Mouse (Mus musculus) right cerebral cortex, postnatal 10 days (tissue): ENCODE measurements around the gene Cltrn.

ENCODE experiments used
- DNase-seq, 2 experiments: peaks; one replicate each; pipeline ENCODE4 v3.0.0; 2021; ENCODE audit warnings: low spot score in 2 of 2

Cltrn gene

GRCm38 (mm10) chrX:164139032-164139431 is 50.4 kb downstream of the Cltrn start, which contains the start of gene Ace2:
Ace2 (plus strand) TSS chrX:164139332.
- no peak for DNase-seq

DNA sequence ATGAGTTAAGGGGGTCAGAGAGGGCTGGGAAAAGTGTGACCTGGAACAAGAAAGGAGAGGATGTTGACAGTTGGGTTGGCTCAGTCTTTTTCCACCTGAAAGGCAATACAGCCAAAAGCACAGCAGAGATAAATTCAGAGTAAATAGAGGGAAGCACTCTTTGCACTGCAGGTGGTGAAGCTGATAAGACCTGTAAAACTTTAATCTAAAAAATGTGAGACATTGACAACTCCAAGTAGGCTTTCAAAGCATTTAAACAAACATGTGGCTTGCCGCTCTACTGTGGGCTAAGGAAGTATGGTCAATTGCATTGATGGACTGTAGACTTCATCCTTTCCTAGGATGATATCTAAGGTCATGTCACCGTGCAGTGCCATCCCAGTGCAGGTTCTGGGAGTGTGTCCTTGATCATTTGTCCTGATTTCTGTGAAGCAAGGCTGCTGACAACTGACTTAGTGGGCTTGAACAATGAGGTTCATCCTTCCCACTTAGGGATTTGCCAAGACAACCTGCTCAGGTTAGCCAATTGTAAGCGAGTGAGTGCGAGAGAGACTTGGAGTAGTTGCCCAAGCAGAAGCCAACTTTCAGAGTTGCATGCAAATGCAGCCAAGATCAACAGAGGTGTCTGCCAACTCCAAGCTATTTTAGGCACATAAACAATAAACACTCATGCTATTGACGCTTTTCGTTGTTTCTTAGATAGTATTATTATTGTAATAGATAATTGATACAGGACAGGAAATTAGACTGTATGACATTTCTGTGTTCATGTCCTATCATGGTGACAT is 57.0 kb downstream of the Cltrn start:
- no peak for DNase-seq

DNA sequence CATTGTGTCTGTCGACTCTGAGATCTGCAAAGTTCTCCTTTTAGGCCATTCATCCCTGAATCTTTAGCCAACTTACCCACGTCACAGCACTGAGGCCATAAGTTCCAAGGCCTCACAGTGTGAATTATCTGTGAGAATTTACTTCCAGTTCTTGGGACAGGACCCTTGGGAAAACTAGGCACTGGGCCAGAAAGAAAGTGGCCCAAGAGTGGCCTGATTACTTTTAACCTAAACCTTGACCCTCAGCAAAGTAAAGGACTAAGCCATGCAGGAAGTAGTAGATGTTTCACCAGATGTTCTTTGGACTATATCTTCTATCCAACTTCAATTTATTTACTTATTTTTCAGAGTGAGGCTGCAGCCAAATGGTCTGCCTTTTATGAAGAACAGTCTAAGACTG is 64.1 kb downstream of the Cltrn start:
- DNase-seq = no peak

DNA sequence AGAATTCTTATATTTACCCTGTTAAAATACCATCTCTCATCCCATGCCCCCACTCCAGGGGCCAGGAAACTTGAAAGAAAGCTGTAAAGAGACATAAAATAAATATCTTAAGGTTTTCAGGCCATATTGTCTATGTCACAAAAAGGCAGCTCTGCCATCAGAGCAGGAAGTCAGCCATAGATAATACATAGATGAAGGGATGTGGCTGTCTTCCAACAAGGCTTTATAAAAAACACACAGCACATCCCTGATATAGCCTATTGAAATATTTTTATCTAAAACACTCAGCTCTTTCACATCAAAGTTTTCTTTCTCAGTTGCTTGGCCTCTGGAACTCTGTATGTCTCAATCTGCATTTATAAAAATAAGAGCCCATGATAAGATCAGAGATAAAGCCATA is 65.0 kb downstream of the Cltrn start:
- no peak for DNase-seq

DNA sequence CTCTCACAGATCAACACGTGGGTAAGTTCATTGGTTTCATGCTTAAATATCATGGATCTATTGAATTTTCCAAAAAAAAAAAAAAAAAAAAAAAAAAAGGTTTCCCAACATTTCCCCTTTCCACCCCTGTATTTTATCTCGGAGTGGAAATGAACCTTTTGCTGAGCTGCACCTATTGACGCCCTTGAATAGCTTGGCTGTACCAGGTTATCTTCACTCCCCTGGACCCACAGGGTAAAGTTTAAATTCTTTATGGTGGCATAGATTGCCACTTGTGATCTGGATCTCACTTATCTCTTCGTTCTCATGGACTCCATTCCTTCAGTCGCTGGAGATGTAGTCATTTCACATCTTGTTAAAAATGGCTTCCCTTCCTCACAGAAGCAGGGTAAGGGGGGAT is 66.0 kb downstream of the Cltrn start:
- no peak for DNase-seq

GRCm38 (mm10) chrX:164164681-164165080 is 76.1 kb downstream of the Cltrn start:
- no peak for DNase-seq
